Mouse (Mus musculus) thymus, adult 2 months (tissue): Measurements from ENCODE around the gene Anapc15-ps.

Experiments
- CTCF ChIP-seq: fragments of 200-500 bp; IDR thresholded peaks from 2 replicates; pipeline ENCODE4 v1.5.1; 2012; ENCODE audit warnings: mild to moderate bottlenecking, control low read depth, low read length, moderate library complexity, borderline replicate concordance; ENCODE audit not compliant: control insufficient read depth, poor library complexity, insufficient read depth; ENCODE audit errors: extremely low read depth
- POLR2A ChIP-seq: fragments of 200-500 bp; IDR thresholded peaks from 2 replicates; pipeline ENCODE4 v1.6.1; 2012; ENCODE audit warnings: mild to moderate bottlenecking, low read length, control low read depth, moderate library complexity; ENCODE audit not compliant: control insufficient read depth, poor library complexity, insufficient read depth; ENCODE audit errors: extremely low read depth

GRCm38 (mm10) chr10:95681481-95681880 lies 8.2 kb upstream of the Anapc15-ps start:
- TF ChIP-seq POLR2A, result no peak
- TF ChIP-seq CTCF, result no peak
